Mouse (Mus musculus): ENCODE measurements around the gene Tmcc3.

DNA sequence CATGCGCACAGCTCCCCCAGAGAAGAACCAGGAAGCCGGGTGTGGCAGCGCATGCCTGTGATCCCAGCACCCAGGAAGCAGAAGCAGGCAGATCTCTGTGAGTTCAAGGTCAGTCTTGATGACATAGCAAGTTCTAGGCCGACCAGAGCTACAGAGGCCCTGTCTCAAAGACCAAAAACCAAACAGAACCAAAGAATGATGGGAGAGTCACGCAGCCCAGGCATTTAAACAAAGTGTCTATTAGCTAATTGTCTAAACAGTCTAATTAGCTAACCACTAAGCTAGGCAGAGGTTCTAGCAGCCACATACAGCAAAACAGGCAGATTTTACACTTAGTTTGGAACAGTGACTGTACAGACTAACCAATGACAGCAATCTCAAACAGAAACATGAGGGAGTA is 320.5 kb downstream of the Tmcc3 start:
- TF ChIP-seq CTCF (IDR thresholded peaks at IDR 0.05) (no peak), EP300 (IDR thresholded peaks at IDR 0.05) (no peak)
